Mouse (Mus musculus) heart, adult 2 months (tissue): ENCODE results near the gene Cmtm1.

Source experiments
- CTCF ChIP-seq: fragments of 200-600 bp; IDR thresholded peaks from 2 replicates; pipeline ENCODE4 v1.8.1; 2022; ENCODE audit warnings: antibody characterized with exemption, mild to moderate bottlenecking, moderate library complexity
- EP300 ChIP-seq: fragments of 200-500 bp; IDR thresholded peaks from 2 replicates; pipeline ENCODE4 v1.6.1; 2011; ENCODE audit warnings: low read depth, low read length, control low read depth; ENCODE audit not compliant: insufficient read depth
- POLR2A ChIP-seq: fragments of 200-500 bp; IDR thresholded peaks from 2 replicates; pipeline ENCODE4 v1.6.1; 2011; ENCODE audit warnings: mild to moderate bottlenecking, low read depth, low read length, control low read depth; ENCODE audit not compliant: insufficient read depth

GRCm38 (mm10) chr8:104341106-104341561, 31.2 kb upstream of the Cmtm1 start:
- TF ChIP-seq CTCF (no peak), EP300 (peak; percentile 69; the same call in 1 of the 2 replicates), POLR2A (peak; percentile 69)
